Mouse (Mus musculus): ENCODE results near the gene Prkn.

The Prkn gene

GRCm38 (mm10) chr17:11516165-11516564 lies 676.0 kb downstream of the Prkn start:
- DNase-seq (ENCODE audit: low read depth, low spot score): no peak

GRCm38 (mm10) chr17:11532066-11532465 lies 691.9 kb downstream of the Prkn start:
- no peak for DNase-seq (ENCODE audit: low read depth, low spot score)

GRCm38 (mm10) chr17:11532748-11533147 lies 692.6 kb downstream of the Prkn start:
- DNase-seq (ENCODE audit: low read depth, low spot score): no peak

GRCm38 (mm10) chr17:11533835-11534234 lies 693.7 kb downstream of the Prkn start:
- no peak for DNase-seq (ENCODE audit: low read depth, low spot score)

- DNase-seq (ENCODE audit: low read depth, low spot score): no peak
Observed at GRCm38 (mm10) chr17:11538826-11539225, 698.6 kb downstream of the Prkn start.

GRCm38 (mm10) chr17:11541928-11542623 lies 701.9 kb downstream of the Prkn start:
- DNase-seq (ENCODE audit: low read depth, low spot score): no peak

GRCm38 (mm10) chr17:11550562-11550961 lies 710.4 kb downstream of the Prkn start:
- DNase-seq (ENCODE audit: low read depth, low spot score): no peak

GRCm38 (mm10) chr17:11565681-11566080 lies 725.5 kb downstream of the Prkn start:
- no peak for DNase-seq (ENCODE audit: low read depth, low spot score)

GRCm38 (mm10) chr17:11570392-11570791 lies 730.2 kb downstream of the Prkn start:
- no peak for DNase-seq (ENCODE audit: low read depth, low spot score)

GRCm38 (mm10) chr17:11573666-11574065 lies 733.5 kb downstream of the Prkn start:
- peak; percentile 65 for DNase-seq (ENCODE audit: low read depth, low spot score)

- no peak for DNase-seq (ENCODE audit: low read depth, low spot score)
Observed at GRCm38 (mm10) chr17:11585491-11585890, 745.3 kb downstream of the Prkn start.

- DNase-seq (ENCODE audit: low read depth, low spot score): no peak
Observed at GRCm38 (mm10) chr17:11607931-11608330, 767.7 kb downstream of the Prkn start.

GRCm38 (mm10) chr17:11611459-11611858 lies 771.3 kb downstream of the Prkn start:
- DNase-seq (ENCODE audit: low read depth, low spot score): peak; percentile 54

GRCm38 (mm10) chr17:11612801-11613531 lies 772.8 kb downstream of the Prkn start:
- no peak for DNase-seq (ENCODE audit: low read depth, low spot score)

- DNase-seq (ENCODE audit: low read depth, low spot score): peak; percentile 32
Observed at GRCm38 (mm10) chr17:11617552-11617951, 777.4 kb downstream of the Prkn start.

- peak; percentile 51 for DNase-seq (ENCODE audit: low read depth, low spot score)
Observed at GRCm38 (mm10) chr17:11618886-11619590, 778.9 kb downstream of the Prkn start.

- DNase-seq (ENCODE audit: low read depth, low spot score): no peak
Observed at GRCm38 (mm10) chr17:11620770-11621169, 780.6 kb downstream of the Prkn start.

GRCm38 (mm10) chr17:11621492-11621891 lies 781.3 kb downstream of the Prkn start:
- no peak for DNase-seq (ENCODE audit: low read depth, low spot score)

GRCm38 (mm10) chr17:11626306-11626705 lies 786.1 kb downstream of the Prkn start:
- DNase-seq (ENCODE audit: low read depth, low spot score): no peak

GRCm38 (mm10) chr17:11635121-11635520 lies 794.9 kb downstream of the Prkn start:
- DNase-seq (ENCODE audit: low read depth, low spot score): no peak

GRCm38 (mm10) chr17:11637642-11638041 lies 797.5 kb downstream of the Prkn start:
- no peak for DNase-seq (ENCODE audit: low read depth, low spot score)

- no peak for DNase-seq (ENCODE audit: low read depth, low spot score)
Observed at GRCm38 (mm10) chr17:11638451-11638850, 798.3 kb downstream of the Prkn start.

Data from brain, embryonic 18.5 days (tissue).